Mouse (Mus musculus) spleen, embryonic (tissue): ENCODE measurements at regions not wholly inside any gene's neighbourhood (a gene's known extent, or its start where the extent isn't known, plus 50 kb on each side); places are given as distances from the start of the nearest gene placed in this dataset.
"Not testable (repeated sequence)": the region's sequence is repeated elsewhere in the genome, so short reads cannot be mapped to it uniquely, and the experiment has no call there.

Experiments
- CTCF ChIA-PET: fragments of 350-600 bp; sonication (Branson Sonifier 250); formaldehyde crosslinking; loops from one replicate; lab custom pipeline; 2022; lab: Charles Lee

- CTCF ChIA-PET = interaction anchor here (0.6 kb wide), 1 partner anchor 666 kb away, joined by 4 read pairs; no protein-coding TSS in a partner anchor
Observed at GRCm38 (mm10) chr3:11094804-11095203, 759.3 kb upstream of the Gm38303 start.

GRCm38 (mm10) chr3:11094138-11094537 lies 758.7 kb upstream of the Gm38303 start:
- CTCF ChIA-PET = interaction anchor here (0.6 kb wide), 1 partner anchor 667 kb away, joined by 4 read pairs; no protein-coding TSS in a partner anchor

- CTCF ChIA-PET = interaction anchor here (0.7 kb wide), 1 partner anchor 9 kb away, joined by 4 read pairs; no protein-coding TSS in a partner anchor
Observed at GRCm38 (mm10) chr3:11083291-11083690, 747.8 kb upstream of the Gm38303 start.

- CTCF ChIA-PET = no interaction called here
Observed at GRCm38 (mm10) chr3:11074012-11074411, 738.5 kb upstream of the Gm38303 start.

GRCm38 (mm10) chr3:11034995-11035769 lies 699.7 kb upstream of the Gm38303 start:
- CTCF ChIA-PET = no interaction called here

- CTCF ChIA-PET = no interaction called here
Observed at GRCm38 (mm10) chr3:11029991-11030390, 694.5 kb upstream of the Gm38303 start.

- CTCF ChIA-PET = no interaction called here
Observed at GRCm38 (mm10) chr3:11024422-11024821, 688.9 kb upstream of the Gm38303 start.

- CTCF ChIA-PET = no interaction called here
Observed at GRCm38 (mm10) chr3:11020048-11020447, 684.6 kb upstream of the Gm38303 start.

- CTCF ChIA-PET = not testable (repeated sequence)
Observed at GRCm38 (mm10) chr3:11014911-11015310, 679.4 kb upstream of the Gm38303 start.

- CTCF ChIA-PET = no interaction called here
Observed at GRCm38 (mm10) chr3:11007363-11007762, 671.9 kb upstream of the Gm38303 start.

GRCm38 (mm10) chr3:11006531-11007269 lies 671.2 kb upstream of the Gm38303 start:
- CTCF ChIA-PET = no interaction called here

- CTCF ChIA-PET = no interaction called here
Observed at GRCm38 (mm10) chr3:10978968-10979367, 643.5 kb upstream of the Gm38303 start.

GRCm38 (mm10) chr3:10974429-10974828 lies 638.9 kb upstream of the Gm38303 start:
- CTCF ChIA-PET = no interaction called here

- CTCF ChIA-PET = no interaction called here
Observed at GRCm38 (mm10) chr3:10952583-10952982, 617.1 kb upstream of the Gm38303 start.

GRCm38 (mm10) chr3:10917056-10917455 lies 581.6 kb upstream of the Gm38303 start:
- CTCF ChIA-PET = no interaction called here

- CTCF ChIA-PET = no interaction called here
Observed at GRCm38 (mm10) chr3:10891981-10892380, 556.5 kb upstream of the Gm38303 start.
